Mouse (Mus musculus) left cerebral cortex, postnatal 4 days (tissue): ENCODE data around the gene Otx2. TPM values are rescaled to one million over a fixed set of nuclear protein-coding genes. Genes with fewer than 3 reads are reported as not detected.

Experiments
- DNase-seq: peaks from one replicate; pipeline ENCODE4 v3.0.0-alpha.2; 2022
- intact Hi-C: fragments of 180-260 bp; cut with DNase I; formaldehyde crosslinking; loops from one replicate; pipeline ENCODE4 v1.15.1; 2025
- total RNA-seq, 2 experiments: library from RNA; stranded (reverse); gene quantifications; 2 replicates each; pipeline ENCODE4 v1.2.3; 2021

Gene Otx2
- total RNA-seq, 2 experiments from 2014 or later, result 0.36 to 0.64 TPM

- intact Hi-C loops, result loop anchor here (10.0 kb wide), 1 partner anchor 315 kb away; no protein-coding TSS in a partner anchor
These were observed 3.9 kb downstream of the Otx2 start for GRCm38 (mm10) chr14:48669541-48670257.

DNA sequence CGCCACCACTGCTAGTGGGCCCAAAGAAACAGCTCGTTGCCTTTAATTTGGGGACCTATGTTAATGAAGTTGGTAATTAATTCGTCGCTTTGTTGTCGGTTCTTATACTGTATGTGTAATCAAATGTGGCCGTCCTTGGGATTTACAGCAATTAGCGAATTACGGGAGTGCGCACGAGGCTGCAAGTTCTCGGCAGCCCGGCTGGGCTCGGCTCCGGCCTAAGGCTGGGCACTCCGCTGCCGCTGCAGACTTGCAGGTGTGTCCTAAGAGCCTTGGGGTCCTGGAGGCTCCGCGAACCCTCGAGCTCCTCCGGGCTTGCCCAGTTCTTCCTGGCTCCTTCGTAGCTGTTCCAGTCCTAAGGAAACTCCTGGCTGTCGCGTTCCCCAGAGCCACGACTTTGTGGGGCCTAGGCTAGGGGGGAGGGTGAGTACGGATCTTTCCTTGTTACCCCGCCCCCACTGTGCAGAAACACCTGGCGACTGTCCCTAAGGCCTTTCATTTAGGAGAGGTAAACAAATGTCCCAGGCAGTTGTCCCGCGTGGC is 4.8 kb downstream of the Otx2 start:
- DNase-seq, result peak; percentile 36
- intact Hi-C loops, result no loop called here

More at GRCm38 (mm10) chr14:48669541-48670257, 3.9 kb downstream of the Otx2 start:
- DNase-seq, result no peak

DNA sequence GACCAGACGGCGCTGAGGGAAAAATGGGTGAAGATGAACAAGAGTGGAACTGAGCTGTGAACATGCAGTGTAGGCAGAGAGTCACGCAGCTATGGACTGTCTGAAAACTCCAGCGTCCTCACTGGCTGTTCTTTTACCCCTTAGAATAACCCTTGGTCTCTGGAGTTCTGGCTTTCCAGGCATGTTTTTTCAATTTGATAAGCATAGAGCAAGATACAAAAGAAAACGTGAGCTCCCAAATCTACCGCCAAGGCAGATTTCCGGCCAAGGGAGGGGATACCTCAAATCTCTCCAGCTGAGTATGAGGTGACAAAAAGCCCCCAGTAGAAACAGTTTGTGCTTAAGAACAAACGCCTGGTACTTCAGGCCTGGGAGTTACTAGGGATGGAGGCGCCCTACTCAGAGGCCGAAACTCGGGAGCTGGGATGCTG is 5.6 kb downstream of the Otx2 start:
- intact Hi-C loops, result no loop called here
- DNase-seq, result no peak

DNA sequence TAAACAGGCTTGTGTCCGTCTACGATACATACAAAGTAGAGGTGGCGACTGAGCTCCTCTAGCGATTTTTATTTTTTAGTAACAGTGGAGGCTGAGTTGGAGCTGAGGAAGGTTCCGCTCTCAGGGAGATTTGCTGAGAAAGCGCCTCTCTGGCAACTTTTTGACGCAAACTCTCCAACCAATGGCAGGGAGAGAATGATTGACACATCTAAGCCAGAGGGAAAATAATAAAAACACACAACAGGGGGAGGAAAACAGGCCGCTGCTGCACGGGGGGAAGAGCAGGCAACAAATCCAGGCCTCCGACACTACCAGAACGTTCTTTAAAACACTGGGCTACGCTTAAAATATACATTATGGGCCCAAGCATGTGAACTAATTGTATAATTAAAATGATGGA is 6.2 kb downstream of the Otx2 start:
- intact Hi-C loops, result no loop called here
- DNase-seq, result peak; percentile 41

- intact Hi-C loops, result no loop called here
- DNase-seq, result no peak
These were observed 6.8 kb downstream of the Otx2 start for GRCm38 (mm10) chr14:48666771-48667170.

DNA sequence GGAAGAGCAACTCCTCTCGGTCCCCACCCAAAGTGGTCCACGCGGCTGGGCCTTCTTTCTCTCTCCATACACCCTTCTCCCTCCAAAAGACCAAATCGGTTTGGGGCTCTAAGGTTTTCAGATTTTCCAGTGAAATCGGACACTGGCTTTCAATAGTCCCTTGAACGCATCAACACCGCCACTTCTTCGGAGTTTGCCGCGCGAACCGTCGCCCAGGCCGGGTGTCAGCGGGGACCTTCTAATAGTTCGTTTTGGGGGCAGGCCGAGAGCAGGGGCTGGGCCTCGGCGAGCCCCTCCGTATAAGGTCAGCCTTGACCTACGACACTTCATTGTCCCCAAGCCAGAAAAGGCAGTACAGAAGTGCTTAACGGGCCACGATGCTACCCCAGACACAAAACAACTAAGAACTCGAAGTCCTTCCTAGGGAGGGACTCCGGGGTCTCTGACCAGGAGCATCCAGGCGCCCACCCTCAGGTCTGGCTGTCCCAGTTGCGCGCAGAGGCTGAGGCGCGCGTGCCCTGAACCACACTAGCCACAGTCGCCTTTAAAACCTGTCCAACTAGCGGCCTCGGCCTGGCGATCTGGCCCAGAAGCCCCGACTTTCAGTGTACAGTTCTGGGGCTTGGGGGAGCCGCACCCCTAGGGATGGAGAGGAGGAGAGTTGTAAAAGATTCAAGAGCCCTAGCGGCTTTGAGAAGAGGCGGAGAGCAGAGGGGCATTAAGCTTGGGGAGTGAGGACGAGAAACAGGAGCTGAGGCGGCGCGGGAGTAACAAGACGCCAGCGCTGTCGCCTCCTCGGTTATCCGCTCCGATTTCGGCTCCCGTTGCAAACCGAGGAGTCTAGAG is 7.6 kb downstream of the Otx2 start:
- intact Hi-C loops, result no loop called here
- DNase-seq, result peak; percentile 24

GRCm38 (mm10) chr14:48664841-48665815 is 8.5 kb downstream of the Otx2 start:
- peak; percentile 58 for DNase-seq
- intact Hi-C loops, result no loop called here

- intact Hi-C loops, result no loop called here
- no peak for DNase-seq
These were observed 9.4 kb downstream of the Otx2 start for GRCm38 (mm10) chr14:48664001-48664810.

DNA sequence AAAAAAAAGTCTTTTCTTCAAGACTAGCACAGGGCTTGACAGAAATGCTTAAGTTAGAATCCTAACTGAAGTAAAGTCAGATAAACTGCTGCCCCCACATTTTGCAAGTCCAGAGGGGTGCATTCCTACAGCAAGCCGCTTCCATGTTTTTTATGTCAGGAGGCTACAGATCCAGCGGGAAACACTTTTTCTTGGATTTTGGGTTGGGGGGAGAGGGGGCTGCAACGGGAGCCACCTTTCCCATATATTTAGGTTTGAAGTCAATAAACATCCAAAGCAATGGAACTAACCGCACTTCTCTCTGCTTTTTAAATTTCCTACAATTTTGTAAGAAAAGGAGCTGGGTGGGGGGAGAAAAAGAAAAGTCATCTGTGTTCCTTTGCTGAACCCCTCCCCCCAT is 10.1 kb downstream of the Otx2 start:
- no peak for DNase-seq
- intact Hi-C loops, result no loop called here

GRCm38 (mm10) chr14:48662568-48663236 is 10.9 kb downstream of the Otx2 start:
- intact Hi-C loops, result no loop called here
- DNase-seq, result no peak

DNA sequence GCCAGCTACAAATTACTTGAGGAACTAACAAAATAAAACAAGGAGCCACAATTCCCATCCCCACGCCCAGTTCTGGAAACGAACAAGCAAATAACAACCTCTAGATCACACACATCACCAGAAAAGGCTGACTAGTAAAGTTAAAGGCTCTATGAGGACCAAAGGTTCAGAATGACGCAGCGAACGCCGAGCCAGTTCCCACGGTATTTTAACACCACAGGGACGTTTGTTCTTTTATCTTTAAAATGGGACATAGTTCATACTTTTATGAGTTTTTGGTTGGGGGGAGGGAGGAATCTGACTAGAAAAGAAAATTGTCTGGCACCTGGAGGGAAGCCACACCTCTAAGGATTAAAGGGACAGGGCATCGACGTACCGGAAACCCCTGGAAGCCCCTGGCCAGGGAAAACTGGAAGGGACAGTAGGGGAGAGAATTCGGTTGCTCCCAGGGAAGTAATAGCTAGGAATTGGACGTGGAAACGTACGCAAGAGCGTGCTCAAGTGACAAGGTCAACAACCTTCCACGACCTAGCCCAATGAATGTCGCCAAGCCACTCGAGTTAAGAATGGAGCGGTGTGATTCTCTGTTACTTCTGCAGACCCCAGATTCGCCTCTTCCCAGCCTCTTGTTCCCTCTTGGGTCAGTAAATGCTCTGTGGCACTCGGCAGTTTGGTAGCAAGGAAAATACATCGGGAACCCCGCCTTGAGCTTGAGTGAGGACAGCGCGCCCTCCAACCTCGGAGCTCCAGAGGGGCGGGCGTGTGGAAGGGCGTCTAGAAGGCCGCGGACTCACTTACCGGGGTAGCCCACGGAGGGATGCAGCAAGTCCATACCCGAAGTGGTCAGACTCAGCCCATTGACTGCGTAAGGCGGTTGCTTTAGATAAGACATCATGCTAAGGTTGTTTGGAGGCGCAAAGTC is 11.7 kb downstream of the Otx2 start:
- intact Hi-C loops, result no loop called here
- DNase-seq, result no peak

DNA sequence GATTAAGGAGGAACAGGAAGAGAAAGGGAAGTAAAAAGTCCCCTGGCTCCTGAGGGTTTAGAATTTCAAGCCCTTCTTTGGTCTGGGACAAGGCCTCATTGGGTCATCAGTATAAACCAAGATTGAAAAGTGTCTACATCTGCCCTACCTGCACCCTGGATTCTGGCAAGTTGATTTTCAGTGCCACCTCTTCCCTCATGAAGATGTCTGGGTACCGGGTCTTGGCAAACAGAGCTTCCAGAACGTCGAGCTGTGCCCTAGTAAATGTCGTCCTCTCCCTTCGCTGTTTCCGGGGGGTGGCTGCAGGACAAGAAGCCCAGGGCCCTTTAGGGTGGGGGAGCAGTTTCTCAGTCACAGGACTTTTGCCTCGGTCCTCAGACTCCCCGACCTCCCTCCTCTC is 12.5 kb downstream of the Otx2 start:
- no peak for DNase-seq
- intact Hi-C loops, result no loop called here

GRCm38 (mm10) chr14:48660593-48660992 is 13.0 kb downstream of the Otx2 start:
- no peak for DNase-seq

GRCm38 (mm10) chr14:48659661-48660060 is 14.0 kb downstream of the Otx2 start:
- intact Hi-C loops, result loop anchor here (10.0 kb wide), 1 partner anchor 215 kb away; the partner anchor contains the start of gene Tmem260
- no peak for DNase-seq

More at GRCm38 (mm10) chr14:48660593-48660992, 13.0 kb downstream of the Otx2 start:
- intact Hi-C loops, result no loop called here

- no peak for DNase-seq
- intact Hi-C loops, result loop anchor here (10.0 kb wide), 1 partner anchor 212 kb away; the partner anchor contains the start of gene Tmem260
These were observed 16.4 kb downstream of the Otx2 start for GRCm38 (mm10) chr14:48657241-48657640.

DNA sequence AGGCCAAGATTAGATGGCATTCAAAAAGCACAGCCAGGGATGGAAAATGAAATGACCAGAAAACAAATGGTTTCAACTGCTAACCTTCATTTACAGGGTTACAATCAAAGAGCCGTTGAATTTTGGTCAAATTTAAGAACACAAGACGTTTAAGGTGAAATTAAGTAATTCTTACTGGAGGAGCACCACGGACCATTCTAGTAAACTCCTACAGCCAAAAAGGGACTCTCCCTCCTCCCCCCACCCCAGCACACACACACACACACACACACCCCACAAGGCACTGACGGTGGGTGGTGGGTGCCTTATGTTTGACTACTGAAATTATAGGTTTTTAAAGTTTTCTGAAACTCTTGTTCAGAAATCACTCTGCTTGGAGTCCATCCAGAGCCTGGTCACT is 16.9 kb downstream of the Otx2 start:
- no peak for DNase-seq
- intact Hi-C loops, result loop anchor here (10.0 kb wide), 1 partner anchor 212 kb away; the partner anchor contains the start of gene Tmem260

DNA sequence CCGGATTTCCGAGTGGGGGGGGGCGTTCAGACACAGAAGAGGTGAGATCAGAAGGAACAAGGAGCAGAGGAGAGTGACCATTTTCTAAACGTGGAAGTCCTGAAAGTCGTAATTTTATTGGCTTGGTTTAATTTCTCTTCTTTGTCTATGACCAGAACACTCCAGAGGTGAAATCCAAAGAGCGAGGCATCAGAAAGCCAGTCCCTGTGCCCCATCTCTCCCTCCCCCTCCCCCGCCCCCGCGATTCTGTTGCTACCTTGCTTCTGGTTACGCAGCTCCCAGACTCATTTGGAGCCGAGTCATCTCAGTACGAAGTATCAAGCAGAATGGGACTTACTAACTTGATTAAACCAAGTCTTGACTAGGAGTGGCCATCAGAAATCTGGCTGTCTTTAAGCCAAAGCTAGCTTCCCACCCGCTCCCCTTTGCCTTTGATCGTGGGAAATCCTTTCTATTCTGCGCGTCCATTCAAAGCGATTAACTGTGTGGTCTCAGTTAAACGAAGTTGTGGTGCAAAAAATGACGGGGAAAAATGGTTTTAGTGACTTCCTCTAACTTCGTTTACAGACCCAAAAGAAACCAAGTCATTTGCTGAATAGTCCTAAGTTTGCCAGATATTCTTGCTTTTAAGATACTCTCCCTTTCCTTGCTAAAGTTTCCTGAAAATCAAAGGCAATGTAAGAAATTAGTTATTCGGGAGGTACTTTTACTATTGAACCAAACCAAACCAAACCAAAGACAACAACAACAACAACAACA is 17.6 kb downstream of the Otx2 start:
- intact Hi-C loops, result loop anchor here (10.0 kb wide), 1 partner anchor 211 kb away; the partner anchor contains the start of gene Tmem260
- DNase-seq, result no peak
